Mouse (Mus musculus) kidney, postnatal 0 days (tissue): ENCODE data around the gene Abcb4. TPM values are rescaled to one million over a fixed set of nuclear protein-coding genes. Genes with fewer than 3 reads are reported as not detected.

ENCODE experiments used
- ATAC-seq: fragments of 200-750 bp; cut with Nextera tagmentation; replicated peaks from 2 replicates; pipeline ENCODE4 v1.8.0; 2017; ENCODE audit warnings: low read depth, moderate number of reproducible peaks, moderate TSS enrichment, moderate library complexity; ENCODE audit not compliant: low FRiP score
- DNase-seq: peaks from one replicate; pipeline ENCODE4 v3.0.0-alpha.2; 2016; ENCODE audit warnings: low spot score
- H3K27ac ChIP-seq: fragments of 300-500 bp; sonication (generic); 2 replicates; pipeline ENCODE4 v1.5.1; 2014; ENCODE audit warnings: mild to moderate bottlenecking
- H3K27me3 ChIP-seq: fragments of 300-500 bp; sonication (generic); 2 replicates; pipeline ENCODE4 v1.6.1; 2014; ENCODE audit warnings: low read length, mixed read lengths; ENCODE audit not compliant: insufficient read depth
- H3K36me3 ChIP-seq: fragments of 300-500 bp; sonication (generic); 2 replicates; pipeline ENCODE4 v1.6.1; 2014; ENCODE audit warnings: low read length, mixed read lengths; ENCODE audit not compliant: insufficient read depth
- H3K4me1 ChIP-seq: fragments of 300-500 bp; sonication (generic); replicated peaks from 2 replicates; pipeline ENCODE4 v1.6.1; 2014; ENCODE audit warnings: antibody characterized with exemption, low read length, mixed read lengths; ENCODE audit not compliant: insufficient read depth
- H3K4me2 ChIP-seq: fragments of 300-500 bp; sonication (generic); 2 replicates; pipeline ENCODE4 v1.6.1; 2014; ENCODE audit warnings: mild to moderate bottlenecking, low read length, moderate library complexity, mixed read lengths
- H3K4me3 ChIP-seq: fragments of 300-500 bp; sonication (generic); replicated peaks from 2 replicates; pipeline ENCODE4 v1.5.1; 2014; ENCODE audit warnings: low read depth, low read length
- H3K9ac ChIP-seq: fragments of 300-500 bp; sonication (generic); 2 replicates; pipeline ENCODE4 v1.6.1; 2014; ENCODE audit warnings: low read depth, low read length
- H3K9me3 ChIP-seq: fragments of 300-500 bp; sonication (generic); replicated peaks from 2 replicates; pipeline ENCODE4 v1.6.1; 2016; ENCODE audit warnings: low read length, inconsistent platforms, mixed read lengths
- CTCF ChIP-seq: IDR thresholded peaks from 2 replicates; pipeline ENCODE4 v1.5.1; 2016; ENCODE audit warnings: antibody characterized with exemption, low read depth, mild to moderate bottlenecking, moderate library complexity
- whole genome bisulfite sequencing: fragments of 180-500 bp; shearing (Covaris S2); extraction: QIAGEN DNeasy Blood & Tissue Kit; methylation state at CpG from one replicate; pipeline ENCODE4 v1.1.7; 2014; 5-methylcytosine and 5-hydroxymethylcytosine counted together
- polyA plus RNA-seq: library from polyadenylated mRNA; unstranded; fragments of >200 nt; fragmentation: Nextera tagmentation; extraction: Ambion mirVana; gene quantifications from 2 replicates; pipeline ENCODE4 v1.2.1, GENCODE M21; 2015

The Abcb4 gene
- polyA plus RNA-seq, 1 experiment from 2014 or later: 0.16 TPM

DNA sequence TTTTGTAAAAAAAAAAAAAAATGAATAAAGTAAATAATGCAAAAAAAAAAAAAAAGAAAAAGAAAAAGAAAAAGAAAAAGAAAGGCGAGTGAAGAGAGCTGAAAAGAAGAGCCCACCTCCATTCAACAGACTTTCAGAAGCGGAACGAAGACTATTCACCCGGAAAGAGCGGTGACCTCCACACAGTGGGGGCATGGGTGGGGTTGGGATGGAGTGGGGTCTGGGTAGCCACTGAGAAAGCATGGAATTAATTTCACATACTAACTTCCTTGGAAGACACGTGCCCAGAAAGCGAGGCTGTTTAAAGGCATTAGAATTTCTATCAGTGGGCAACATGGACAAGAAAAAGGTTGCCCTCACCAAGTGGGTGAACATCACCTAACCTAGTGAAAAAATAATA lies 78.8 kb downstream of the Abcb4 start:
- WGBS: 87% methylated on average over 7 of the region's 7 CpGs
- no peak for ATAC-seq
- H3K9ac ChIP-seq: no peak overlapping the region
- H3K4me3 ChIP-seq: no peak overlapping the region
- H3K27me3 ChIP-seq: no peaks in the 10 kb centered on the region
- no peak overlapping the region for H3K27ac ChIP-seq
- no peaks in the 10 kb centered on the region for H3K9me3 ChIP-seq
- DNase-seq: no peak
- TF ChIP-seq CTCF: no peak
- H3K4me2 ChIP-seq: no peak overlapping the region
- H3K36me3 ChIP-seq: peaks cover 40% of the 10 kb centered on the region
- no peaks in the 10 kb centered on the region for H3K4me1 ChIP-seq

DNA sequence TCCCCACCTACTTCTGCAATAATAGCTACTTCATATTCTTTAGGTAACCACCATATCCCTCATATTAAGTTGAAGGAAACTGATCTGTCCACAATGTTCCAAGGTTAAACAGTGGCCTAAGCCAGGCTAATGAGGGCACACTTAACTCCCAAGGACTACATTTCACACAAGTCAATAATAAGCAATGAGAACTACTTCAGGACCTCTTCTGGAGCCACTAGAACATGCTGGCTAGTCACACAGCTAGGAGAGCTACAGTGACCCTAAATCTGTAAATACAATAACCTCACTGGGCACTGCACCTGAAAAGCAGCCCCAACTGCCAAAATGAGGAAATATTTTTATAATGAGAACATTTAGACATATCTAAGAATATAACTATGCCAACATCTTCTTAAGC lies 81.2 kb downstream of the Abcb4 start:
- Histone ChIP-seq H3K4me3 (no peak overlapping the region), H3K4me2 (no peak overlapping the region), H3K27ac (no peak overlapping the region), H3K27me3 (no peaks in the 10 kb centered on the region), H3K9me3 (no peaks in the 10 kb centered on the region), H3K36me3 (peaks cover 33% of the 10 kb centered on the region), H3K9ac (no peak overlapping the region), H3K4me1 (no peaks in the 10 kb centered on the region)
- TF ChIP-seq CTCF: no peak
- ATAC-seq (no peak), DNase-seq (no peak)

DNA sequence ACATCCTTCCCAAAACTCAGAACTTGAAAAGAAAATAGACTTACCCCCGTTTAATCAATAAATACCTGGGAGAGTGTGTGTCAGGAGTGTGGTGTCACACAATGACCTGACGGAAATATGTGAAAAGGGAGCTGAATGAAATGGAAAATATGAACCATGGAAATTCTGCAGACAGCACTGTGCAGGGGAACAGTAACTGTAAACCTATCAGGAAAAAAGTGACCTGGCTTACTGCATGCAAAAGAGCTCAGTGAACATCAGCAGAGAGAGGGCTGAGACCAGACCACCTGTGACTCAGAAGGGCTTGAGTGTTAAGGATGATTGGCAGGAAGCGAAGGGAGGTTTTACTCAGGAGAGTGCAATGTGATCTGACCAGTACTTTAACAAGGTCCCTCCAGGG lies 92.0 kb downstream of the Abcb4 start:
- DNase-seq (no peak), ATAC-seq (no peak)
- TF ChIP-seq CTCF: no peak
- Histone ChIP-seq H3K9me3 (no peaks in the 10 kb centered on the region), H3K4me2 (no peak overlapping the region), H3K4me3 (no peak overlapping the region), H3K9ac (no peak overlapping the region), H3K36me3 (peaks cover 17% of the 10 kb centered on the region), H3K4me1 (no peaks in the 10 kb centered on the region), H3K27ac (no peak overlapping the region), H3K27me3 (no peaks in the 10 kb centered on the region)
- WGBS: 90% methylated on average over 3 of the region's 3 CpGs

DNA sequence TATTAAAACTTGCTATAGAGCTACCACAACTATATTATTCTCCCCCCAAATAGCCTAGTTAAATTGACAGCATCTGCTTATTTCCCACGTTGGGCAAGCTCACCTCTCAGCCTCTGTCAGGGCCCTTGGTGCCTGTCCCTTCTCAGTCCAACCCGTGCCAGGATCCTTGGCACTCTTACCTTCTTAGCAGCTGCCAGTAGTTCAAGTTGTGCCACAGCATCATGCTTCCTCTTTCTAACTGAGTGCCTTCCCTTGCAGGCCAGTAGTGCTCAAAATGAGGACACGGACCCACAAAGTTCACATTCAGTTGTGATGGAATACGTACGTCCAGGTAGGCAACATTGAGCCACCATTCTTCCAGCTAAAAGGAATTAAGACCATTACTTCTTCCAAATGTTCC lies 94.4 kb downstream of the Abcb4 start:
- Histone ChIP-seq H3K4me3 (no peak overlapping the region), H3K27me3 (no peaks in the 10 kb centered on the region), H3K4me1 (no peaks in the 10 kb centered on the region), H3K9ac (no peak overlapping the region), H3K4me2 (no peak overlapping the region), H3K9me3 (no peaks in the 10 kb centered on the region), H3K27ac (no peak overlapping the region), H3K36me3 (peaks cover 16% of the 10 kb centered on the region)
- 97% methylated on average over 5 of the region's 5 CpGs for whole genome bisulfite sequencing
- DNase-seq (no peak), ATAC-seq (no peak)
- no peak for TF ChIP-seq CTCF

DNA sequence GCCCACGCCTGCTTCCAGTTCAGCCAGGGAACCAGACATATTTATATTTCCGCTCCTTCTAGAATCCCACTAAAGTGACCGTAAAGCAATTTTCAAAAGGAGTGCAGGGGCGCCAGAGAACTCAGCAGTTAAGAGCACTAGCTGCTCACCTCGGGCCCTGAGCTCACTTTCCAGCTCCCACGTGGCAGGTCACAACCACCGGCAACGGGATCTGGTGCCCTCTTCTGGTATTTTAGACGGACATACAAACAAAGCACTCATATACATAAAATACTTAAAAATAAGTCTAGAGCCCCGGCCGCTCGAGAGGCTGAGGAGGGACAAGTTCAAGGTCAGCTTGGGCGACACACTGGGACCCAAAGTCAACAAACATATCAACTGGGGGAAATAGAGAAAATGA lies 97.0 kb downstream of the Abcb4 start:
- H3K27ac ChIP-seq: no peak overlapping the region
- H3K27me3 ChIP-seq: no peaks in the 10 kb centered on the region
- TF ChIP-seq CTCF: no peak
- no peak overlapping the region for H3K4me2 ChIP-seq
- 86% methylated on average over 13 of the region's 13 CpGs for WGBS
- no peak for ATAC-seq
- no peak overlapping the region for H3K4me3 ChIP-seq
- H3K9me3 ChIP-seq: no peaks in the 10 kb centered on the region
- no peak for DNase-seq
- peaks cover 15% of the 10 kb centered on the region; the same call in 1 of the 2 replicates for H3K36me3 ChIP-seq
- H3K4me1 ChIP-seq: no peaks in the 10 kb centered on the region
- no peak overlapping the region for H3K9ac ChIP-seq

DNA sequence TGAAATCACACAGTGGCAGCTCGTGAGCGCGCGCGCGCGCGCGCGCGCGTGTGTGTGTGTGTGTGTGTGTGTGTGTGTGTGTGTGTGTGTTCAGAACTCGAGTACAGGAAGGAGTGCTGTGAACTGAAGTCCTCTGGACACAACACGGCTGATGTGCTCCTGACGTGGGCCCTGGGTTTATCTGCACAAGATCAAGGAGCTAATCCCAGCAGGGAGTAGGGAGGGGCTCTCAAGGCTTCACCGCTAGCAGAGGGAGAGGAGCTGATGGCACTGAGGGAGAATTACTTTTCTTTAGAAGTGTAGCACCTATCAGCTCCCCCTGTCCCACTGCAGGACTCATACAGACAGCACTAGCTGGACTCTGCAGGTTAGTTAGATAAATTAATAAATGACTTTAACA lies 98.1 kb downstream of the Abcb4 start:
- no peak for TF ChIP-seq CTCF
- Histone ChIP-seq H3K4me3 (no peak overlapping the region), H3K9me3 (no peaks in the 10 kb centered on the region), H3K4me1 (0 out of 2 replicates have a peak, but pooled peaks cover 3% of the 10 kb centered on the region), H3K4me2 (no peak overlapping the region), H3K9ac (no peak overlapping the region), H3K27me3 (no peaks in the 10 kb centered on the region), H3K36me3 (peaks cover 12% of the 10 kb centered on the region; the same call in 1 of the 2 replicates), H3K27ac (no peak overlapping the region)
- WGBS: 92% methylated on average over 16 of the region's 16 CpGs
- ATAC-seq: no peak
- DNase-seq: no peak

DNA sequence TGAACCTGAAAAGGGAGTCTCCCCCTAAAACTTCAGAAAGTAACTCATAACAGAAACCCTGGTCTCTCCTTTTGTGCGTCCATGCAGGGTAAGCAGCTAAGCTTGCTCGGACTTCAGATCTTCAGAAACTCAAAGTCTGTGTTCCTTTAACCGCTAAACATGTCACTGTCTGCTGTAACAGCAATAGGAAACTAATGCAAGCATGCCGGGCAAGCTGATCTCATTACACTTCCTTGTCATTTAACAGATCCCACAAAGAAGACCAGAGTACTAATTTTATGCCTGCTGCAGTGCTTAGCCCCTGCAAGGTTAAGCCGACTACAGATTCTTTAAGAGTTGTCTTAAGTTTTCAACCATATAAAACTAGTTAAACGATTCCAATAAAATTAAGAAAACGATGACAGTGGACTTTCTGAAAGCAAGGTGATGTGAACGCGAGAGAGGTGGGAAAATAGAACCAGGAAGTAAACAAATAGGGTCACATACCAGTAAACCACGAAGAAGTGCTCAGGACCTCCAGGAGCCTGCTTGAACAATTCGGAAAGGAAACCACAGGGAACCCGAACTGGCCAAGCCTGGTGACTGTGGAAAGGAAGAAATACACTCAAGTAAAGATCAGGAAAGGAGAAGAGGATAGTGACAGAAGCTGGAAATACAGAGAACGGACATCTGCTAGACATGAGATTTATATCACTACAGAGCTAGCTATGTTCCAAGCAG lies 102.6 kb downstream of the Abcb4 start:
- Histone ChIP-seq H3K27ac (peak overlapping the region; percentile 92), H3K4me2 (peak overlapping the region; percentile 84), H3K27me3 (no peaks in the 10 kb centered on the region), H3K36me3 (no peaks in the 10 kb centered on the region), H3K4me3 (peak overlapping the region; percentile 79), H3K9ac (peak overlapping the region; percentile 86), H3K4me1 (0 out of 2 replicates have a peak, but pooled peaks cover 3% of the 10 kb centered on the region), H3K9me3 (no peaks in the 10 kb centered on the region)
- DNase-seq (peak; percentile 41), ATAC-seq (no peak)
- TF ChIP-seq CTCF: no peak
- WGBS: 4% methylated on average over 13 of the region's 13 CpGs
